Mouse (Mus musculus) frontal cortex, postnatal 36 days (tissue): ENCODE results near the gene Kif1a.
"Not testable (repeated sequence)": the region's sequence is repeated elsewhere in the genome, so short reads cannot be mapped to it uniquely, and the experiment has no call there.

Source experiments
- DNase-seq, 2 experiments: peaks; one replicate each; pipeline ENCODE4 v3.0.0; 2022; ENCODE audit warnings: low spot score in 2 of 2

Gene Kif1a

DNA sequence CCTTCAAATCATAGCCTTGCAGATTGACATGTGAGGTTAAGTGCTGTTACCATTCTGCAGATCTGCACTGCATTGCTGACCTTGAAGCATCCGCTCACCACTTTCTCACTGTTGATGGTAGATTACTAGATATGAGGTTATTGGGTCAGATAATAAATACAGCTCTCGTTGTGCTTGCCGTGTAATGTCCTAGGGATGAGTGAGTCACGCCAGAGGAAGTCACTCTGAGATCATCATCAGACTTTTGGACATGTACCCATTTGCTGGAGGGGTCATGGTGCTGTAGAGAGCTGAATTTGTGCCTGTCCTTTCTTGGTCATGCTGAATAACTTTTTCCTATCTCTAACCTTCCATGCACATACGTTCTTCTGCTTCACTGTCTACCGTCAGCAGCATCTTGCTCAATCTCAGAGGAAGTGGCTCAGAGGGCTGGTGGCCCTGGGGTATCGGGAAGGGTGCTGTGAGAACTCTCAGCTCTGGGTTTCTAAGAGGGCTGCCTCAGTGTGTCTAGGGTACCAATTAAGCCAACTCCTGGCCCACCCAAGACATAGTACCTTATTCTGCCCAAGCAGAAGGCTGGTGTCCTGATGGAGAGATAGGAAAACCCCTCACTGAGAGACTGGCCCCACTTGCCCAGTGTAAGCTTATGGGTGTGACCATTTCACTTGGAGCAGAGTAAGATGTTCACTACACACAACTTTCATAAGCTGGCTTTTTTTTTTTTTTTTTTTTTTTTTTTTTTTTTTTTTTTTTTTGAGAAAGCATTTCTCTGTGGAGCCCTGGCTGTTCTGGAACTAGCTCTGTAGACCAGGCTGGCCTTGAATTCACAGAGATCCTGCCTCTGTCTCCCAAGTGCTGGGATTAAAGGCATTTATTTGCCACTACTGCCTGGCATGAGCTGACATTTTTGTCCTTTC lies 129.6 kb downstream of the Kif1a start:
- no peak for DNase-seq

GRCm38 (mm10) chr1:92970791-92971190 lies 131.0 kb downstream of the Kif1a start:
- not testable (repeated sequence) for DNase-seq
